Mouse (Mus musculus): ENCODE data around the gene Chst2.

GRCm38 (mm10) chr9:95353829-95354391 is 52.6 kb downstream of the Chst2 start:
- TF ChIP-seq POLR2A (IDR thresholded peaks at IDR 0.05; ENCODE audit: insufficient read depth, low read depth, low read length) (no peak), CTCF (IDR thresholded peaks at IDR 0.05) (no peak)

Measured in heart, adult 2 months (tissue).